Mouse (Mus musculus) kidney, adult 2 months (tissue): ENCODE measurements around the gene Pla2g4a. TPM values are rescaled to one million over a fixed set of nuclear protein-coding genes. Genes with fewer than 3 reads are reported as not detected.

ENCODE experiments used
- DNase-seq: peaks from one replicate; pipeline ENCODE4 v3.0.0; 2021
- H3K27ac ChIP-seq: fragments of 200-500 bp; 2 replicates; pipeline ENCODE4 v1.5.1; 2012; ENCODE audit warnings: low read depth, low read length, control low read depth, inconsistent platforms; ENCODE audit not compliant: insufficient read depth
- H3K27me3 ChIP-seq: fragments of 200-500 bp; replicated peaks from 2 replicates; pipeline ENCODE4 v1.6.1; 2012; ENCODE audit warnings: mild to moderate bottlenecking, moderate library complexity, low read length, inconsistent platforms; ENCODE audit not compliant: control insufficient read depth, insufficient read depth
- H3K36me3 ChIP-seq: fragments of 200-500 bp; 2 replicates; pipeline ENCODE4 v1.6.1; 2012; ENCODE audit warnings: mild to moderate bottlenecking, moderate library complexity, low read length, inconsistent platforms; ENCODE audit not compliant: control insufficient read depth, insufficient read depth
- H3K4me1 ChIP-seq: fragments of 200-500 bp; 2 replicates; pipeline ENCODE4 v1.6.1; 2011; ENCODE audit warnings: low read length; ENCODE audit not compliant: control insufficient read depth, insufficient read depth
- H3K4me3 ChIP-seq: fragments of 200-500 bp; 2 replicates; pipeline ENCODE4 v1.5.1; 2011; ENCODE audit warnings: mild to moderate bottlenecking, low read depth, low read length, control low read depth; ENCODE audit not compliant: insufficient read depth
- CTCF ChIP-seq: fragments of 200-500 bp; conservative IDR thresholded peaks from 2 replicates; pipeline ENCODE4 v1.5.1; 2011; ENCODE audit warnings: low read depth, mild to moderate bottlenecking, control low read depth, low read length, moderate library complexity, mixed read lengths; ENCODE audit not compliant: insufficient read depth, insufficient read length
- POLR2A ChIP-seq: fragments of 200-500 bp; IDR thresholded peaks from one replicate; pipeline ENCODE4 v1.6.1; 2011; ENCODE audit warnings: low read depth, low read length, control low read depth
- whole genome bisulfite sequencing: fragments of 180-500 bp; shearing (Covaris S2); methylation state at CpG from one replicate; pipeline ENCODE4 v1.1.7; 2018; 5-methylcytosine and 5-hydroxymethylcytosine counted together
- polyA plus RNA-seq: library from polyadenylated mRNA; depleted of rRNA; stranded (reverse); fragments of >200 nt; gene quantifications from 2 replicates; pipeline ENCODE4 v1.2.3, GENCODE M21; 2012

Gene Pla2g4a
- polyA plus RNA-seq, 1 experiment: 3.4 TPM

GRCm38 (mm10) chr1:149840312-149840930 is 120.7 kb downstream of the Pla2g4a start:
- H3K4me3 ChIP-seq: no peak overlapping the region
- H3K27ac ChIP-seq: no peak overlapping the region
- no peaks in the 10 kb centered on the region for H3K36me3 ChIP-seq
- H3K27me3 ChIP-seq: no peaks in the 10 kb centered on the region
- TF ChIP-seq POLR2A (no peak), CTCF (no peak)
- WGBS: 93% methylated on average over 3 of the region's 3 CpGs
- no peak for DNase-seq
- H3K4me1 ChIP-seq: no peaks in the 10 kb centered on the region

DNA sequence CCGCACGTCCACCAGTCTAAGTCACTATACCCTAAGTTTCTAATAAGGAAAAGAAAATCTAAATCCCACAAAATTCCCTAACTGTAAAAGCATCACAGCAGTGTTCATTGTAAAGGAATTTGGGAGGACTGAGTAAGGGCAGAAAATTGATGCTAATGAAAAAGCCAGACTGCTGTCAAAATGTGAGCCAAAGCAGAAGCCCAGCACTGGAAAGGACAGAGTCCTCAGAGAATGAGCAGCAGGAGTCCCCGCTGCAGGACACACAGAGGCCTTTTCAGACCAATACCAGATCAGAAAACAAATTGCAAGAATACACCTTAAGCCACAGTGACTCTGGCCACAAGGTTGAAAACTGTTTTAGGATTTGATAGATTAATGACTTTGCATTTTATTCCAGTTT is 124.6 kb downstream of the Pla2g4a start:
- Histone ChIP-seq H3K27me3 (no peaks in the 10 kb centered on the region), H3K36me3 (no peaks in the 10 kb centered on the region), H3K4me3 (no peak overlapping the region), H3K4me1 (no peaks in the 10 kb centered on the region), H3K27ac (no peak overlapping the region)
- DNase-seq: no peak
- no peak for TF ChIP-seq CTCF
- no peak for TF ChIP-seq POLR2A
- WGBS: 91% methylated on average over 3 of the region's 3 CpGs

- WGBS: 80% methylated on average over 2 of the region's 2 CpGs
- Histone ChIP-seq H3K4me3 (no peak overlapping the region), H3K27ac (no peak overlapping the region), H3K27me3 (no peaks in the 10 kb centered on the region), H3K4me1 (no peaks in the 10 kb centered on the region), H3K36me3 (no peaks in the 10 kb centered on the region)
- no peak for TF ChIP-seq POLR2A
- no peak for TF ChIP-seq CTCF
- no peak for DNase-seq
Measured at GRCm38 (mm10) chr1:149833876-149834275, 127.2 kb downstream of the Pla2g4a start.

- H3K27me3 ChIP-seq: no peaks in the 10 kb centered on the region
- no peak overlapping the region for H3K4me3 ChIP-seq
- no peaks in the 10 kb centered on the region for H3K4me1 ChIP-seq
- H3K27ac ChIP-seq: no peak overlapping the region
- TF ChIP-seq CTCF (0 out of 2 replicates have a peak, but pooled peaks have one; percentile 14), POLR2A (no peak)
- WGBS: 9% methylated on average over 2 of the region's 2 CpGs
- peak; percentile 44 for DNase-seq
- H3K36me3 ChIP-seq: no peaks in the 10 kb centered on the region
Measured at GRCm38 (mm10) chr1:149832952-149833351, 128.1 kb downstream of the Pla2g4a start.

DNA sequence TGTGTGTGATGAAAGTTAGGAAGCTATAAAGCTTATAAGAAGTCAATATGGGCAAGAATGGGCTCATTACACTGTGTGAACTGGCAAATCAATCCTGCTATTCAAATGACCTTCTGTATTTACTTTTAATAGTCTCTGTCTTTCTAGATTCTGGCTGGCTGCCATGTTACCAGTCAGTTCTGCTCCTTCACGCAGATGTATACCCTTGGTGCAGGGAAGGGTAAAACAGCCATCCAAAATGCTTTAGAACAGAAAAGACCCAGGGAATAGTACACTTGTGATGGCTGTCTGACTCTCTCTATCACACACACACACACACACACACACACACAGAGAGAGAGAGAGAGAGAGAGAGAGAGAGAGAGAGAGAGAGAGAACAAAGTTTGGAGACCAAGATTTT is 128.6 kb downstream of the Pla2g4a start:
- no peak overlapping the region for H3K27ac ChIP-seq
- H3K4me1 ChIP-seq: no peaks in the 10 kb centered on the region
- no peaks in the 10 kb centered on the region for H3K27me3 ChIP-seq
- H3K4me3 ChIP-seq: no peak overlapping the region
- TF ChIP-seq POLR2A (no peak), CTCF (no peak)
- 78% methylated on average over 1 of the region's 1 CpGs for WGBS
- DNase-seq: no peak
- no peaks in the 10 kb centered on the region for H3K36me3 ChIP-seq

DNA sequence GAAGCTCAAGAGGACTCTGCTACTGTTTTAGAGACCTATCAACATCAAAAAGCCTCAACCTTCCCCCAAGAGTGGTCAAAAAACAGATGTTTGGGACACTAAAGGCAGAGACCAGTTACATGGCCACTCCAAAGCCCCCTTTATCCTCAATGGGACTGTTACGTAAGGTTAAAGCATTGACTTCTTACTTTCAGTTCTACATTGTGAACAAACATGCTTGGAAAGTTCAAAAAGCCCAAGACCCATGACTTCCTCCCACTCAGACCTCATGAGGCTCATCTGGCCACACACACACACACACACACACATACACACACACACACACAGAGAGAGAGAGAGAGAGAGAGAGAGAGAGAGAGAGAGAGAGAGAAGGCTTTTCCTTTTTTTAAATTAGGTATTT is 130.0 kb downstream of the Pla2g4a start:
- H3K4me1 ChIP-seq: no peaks in the 10 kb centered on the region
- no peak for TF ChIP-seq POLR2A
- TF ChIP-seq CTCF: no peak
- 88% methylated on average over 1 of the region's 1 CpGs for WGBS
- no peaks in the 10 kb centered on the region for H3K36me3 ChIP-seq
- no peaks in the 10 kb centered on the region for H3K27me3 ChIP-seq
- no peak overlapping the region for H3K4me3 ChIP-seq
- DNase-seq: no peak
- H3K27ac ChIP-seq: no peak overlapping the region

DNA sequence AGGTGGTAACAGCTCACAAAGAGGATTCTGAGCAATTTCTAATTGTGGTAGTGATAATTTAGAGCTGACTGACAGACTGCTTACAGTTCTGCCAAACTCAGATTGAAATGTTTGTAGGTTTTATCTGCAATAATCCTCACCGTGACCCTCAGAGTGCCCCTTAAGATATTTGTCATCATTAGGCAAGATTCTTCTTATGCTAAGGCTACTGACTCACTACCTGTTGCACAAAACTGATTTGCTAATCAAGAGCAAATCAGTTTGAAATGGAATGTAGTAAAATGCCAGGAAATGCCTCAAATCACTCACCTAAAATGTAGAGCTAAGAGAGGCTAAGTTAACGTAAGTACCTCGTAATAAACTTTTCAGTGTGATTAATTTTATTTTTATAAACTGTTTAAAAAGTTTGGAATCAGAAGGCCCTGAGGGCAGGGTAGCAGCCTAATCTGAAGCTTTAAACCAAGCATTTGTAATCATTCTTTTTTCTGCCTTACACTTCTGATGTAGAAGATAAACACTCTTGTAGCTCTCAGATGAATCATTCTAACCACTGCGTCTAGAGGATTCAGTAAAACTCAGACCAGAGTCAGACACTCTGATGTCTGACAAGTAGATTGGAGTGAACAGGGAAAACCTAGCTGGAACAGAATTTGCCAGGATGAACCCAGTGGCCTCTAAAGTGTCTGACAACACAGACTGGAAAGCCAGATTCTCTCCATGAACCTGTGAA is 147.3 kb downstream of the Pla2g4a start:
- no peak for DNase-seq
- TF ChIP-seq POLR2A: no peak
- 77% methylated on average over 4 of the region's 4 CpGs for WGBS
- Histone ChIP-seq H3K36me3 (no peaks in the 10 kb centered on the region), H3K4me3 (no peak overlapping the region), H3K27ac (no peak overlapping the region), H3K27me3 (no peaks in the 10 kb centered on the region), H3K4me1 (no peaks in the 10 kb centered on the region)
